In the genomic region with DNA sequence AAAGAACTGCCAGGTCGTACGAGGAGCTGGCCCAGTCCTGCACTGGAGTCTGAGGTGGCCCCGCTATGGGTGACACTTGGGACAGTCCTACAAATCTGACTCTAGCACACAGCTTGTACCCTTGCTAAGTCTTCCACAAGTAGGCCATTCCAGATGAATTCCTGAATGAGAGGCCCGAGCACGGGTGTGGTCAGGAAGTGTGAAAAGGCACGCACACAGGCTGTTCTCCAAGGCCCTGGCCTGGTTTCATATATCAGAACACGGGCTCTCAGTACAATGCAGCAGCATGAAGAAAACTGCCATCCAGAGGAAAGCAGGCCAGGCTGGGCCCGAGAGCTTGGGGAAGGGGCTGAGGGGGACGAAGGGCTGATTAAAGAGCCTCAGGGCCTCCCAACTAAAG, we compare ENCODE assay signal across 7 mouse cellular contexts. TPM values are rescaled to one million over a fixed set of nuclear protein-coding genes. Genes with fewer than 3 reads are reported as not detected.
DNase-seq lines count a peak whose midpoint lies in the region; TF ChIP-seq lines count a peak whose summit lies in the region.

No protein-coding gene starts in this region.

- H3K4me1 ChIP-seq in ES-Bruce4 (ENCODE audit: control insufficient read depth, insufficient read depth, low read length) = peaks cover 15% of the 10 kb centered on the region

- intact Hi-C loops in heart, postnatal 25 days (cut with DNase I) = no loop called here
- intact Hi-C loops in left cerebral cortex, postnatal 25 days (cut with DNase I) = no loop called here

- H3K9me3 ChIP-seq in ES-Bruce4 (replicated peaks; ENCODE audit: control insufficient read depth, insufficient read depth, low read length, poor library complexity, severe bottlenecking) = no peaks in the 10 kb centered on the region

- peak overlapping the region; percentile 55; the same call in 1 of the 2 replicates for H3K27ac ChIP-seq in ES-Bruce4 (ENCODE audit: insufficient read depth, low read length)

- H3K36me3 ChIP-seq in ES-Bruce4 (ENCODE audit: control insufficient read depth, insufficient read depth, low read length, poor library complexity, severe bottlenecking) = 0 out of 2 replicates have a peak, but pooled peaks cover 3% of the 10 kb centered on the region

- no peak for TF ChIP-seq POLR2A in ES-Bruce4 (IDR thresholded peaks at IDR 0.05; ENCODE audit: insufficient read depth, low read length)

- TF ChIP-seq CTCF in ES-Bruce4 (IDR thresholded peaks at IDR 0.05; ENCODE audit: low read depth, low read length) = no peak

- H3K27me3 ChIP-seq in ES-Bruce4 (ENCODE audit: control insufficient read depth, insufficient read depth, low read length, poor library complexity, severe bottlenecking) = no peaks in the 10 kb centered on the region

- no peak overlapping the region for H3K4me3 ChIP-seq in ES-Bruce4 (ENCODE audit: low read depth, low read length)

- H3K9ac ChIP-seq in ES-Bruce4 (ENCODE audit: low read depth, poor library complexity, severe bottlenecking) = no peak overlapping the region

- DNase-seq in R1 (ENCODE audit: low read depth, low spot score) = peak; percentile 67
- DNase-seq in heart, postnatal 25 days (ENCODE audit: low spot score) = peak; percentile 42
- DNase-seq in lung, adult 18-20 months = peak; percentile 74 to 81
- DNase-seq in thymus, adult 18-20 months = no peak
- DNase-seq in left cerebral cortex, adult 11 months (ENCODE audit: low spot score) = no peak
- no peak for DNase-seq in left cerebral cortex, postnatal 25 days (ENCODE audit: low spot score in 2 of 2)

- no peak for TF ChIP-seq EP300 in ES-Bruce4 (IDR thresholded peaks at IDR 0.05; ENCODE audit: insufficient read depth, low read depth, low read length)

RNA-seq across cellular contexts. Expression of a gene that starts 20.8 kb away (rescaled TPM):
- polyA plus RNA-seq in ES-Bruce4 (2011; ENCODE audit: insufficient read depth, insufficient read length, low read depth, missing spikeins) = 222 and 240 TPM in 2 replicates
- total RNA-seq in heart, postnatal 25 days (2021) = 10 to 100 TPM; 50.9 to 53.9 TPM
- total RNA-seq in left cerebral cortex, postnatal 25 days (2021) = 100 to 1,000 TPM in 1 of 2 experiments, 10 to 100 TPM in 1; 98.3 to 102 TPM

Comparison
In these comparisons a context has a peak if more than half of its experiments do, and no peak if none do; other contexts are left out.
1. DNase-seq: peak in R1 (single experiment), heart, postnatal 25 days (single experiment) and lung, adult 18-20 months (2 of 2); none in thymus, adult 18-20 months (0 of 2), left cerebral cortex, adult 11 months (single experiment) and left cerebral cortex, postnatal 25 days (0 of 2).